Mouse (Mus musculus): Measurements from ENCODE around the gene Ndufb7.

Gene Ndufb7

GRCm38 (mm10) chr8:83609086-83609485, 42.6 kb downstream of the Ndufb7 start:
- no peak for DNase-seq

- no peak for DNase-seq
Measured at GRCm38 (mm10) chr8:83609547-83610180, 43.2 kb downstream of the Ndufb7 start.

- DNase-seq: no peak
Measured at GRCm38 (mm10) chr8:83611921-83612320, 45.5 kb downstream of the Ndufb7 start.

- DNase-seq: no peak
Measured at GRCm38 (mm10) chr8:83613695-83614094, 47.2 kb downstream of the Ndufb7 start.

GRCm38 (mm10) chr8:83616625-83617024, 50.2 kb downstream of the Ndufb7 start:
- DNase-seq: no peak

- DNase-seq: no peak
Measured at GRCm38 (mm10) chr8:83617111-83617510, 50.6 kb downstream of the Ndufb7 start.

GRCm38 (mm10) chr8:83618566-83618965, 52.1 kb downstream of the Ndufb7 start:
- DNase-seq: no peak

- no peak for DNase-seq
Measured at GRCm38 (mm10) chr8:83619568-83620285, 53.3 kb downstream of the Ndufb7 start.

Data from kidney, postnatal 4 days (tissue).